Mouse (Mus musculus): ENCODE data around the gene Rfc3. TPM values are rescaled to one million over a fixed set of nuclear protein-coding genes. Genes with fewer than 3 reads are reported as not detected.
"Not testable (repeated sequence)": the region's sequence is repeated elsewhere in the genome, so short reads cannot be mapped to it uniquely, and the experiment has no call there.

Gene Rfc3
- polyA plus RNA-seq (2012; rRNA removed), result 9.6 and 10.9 TPM in 2 replicates

DNA sequence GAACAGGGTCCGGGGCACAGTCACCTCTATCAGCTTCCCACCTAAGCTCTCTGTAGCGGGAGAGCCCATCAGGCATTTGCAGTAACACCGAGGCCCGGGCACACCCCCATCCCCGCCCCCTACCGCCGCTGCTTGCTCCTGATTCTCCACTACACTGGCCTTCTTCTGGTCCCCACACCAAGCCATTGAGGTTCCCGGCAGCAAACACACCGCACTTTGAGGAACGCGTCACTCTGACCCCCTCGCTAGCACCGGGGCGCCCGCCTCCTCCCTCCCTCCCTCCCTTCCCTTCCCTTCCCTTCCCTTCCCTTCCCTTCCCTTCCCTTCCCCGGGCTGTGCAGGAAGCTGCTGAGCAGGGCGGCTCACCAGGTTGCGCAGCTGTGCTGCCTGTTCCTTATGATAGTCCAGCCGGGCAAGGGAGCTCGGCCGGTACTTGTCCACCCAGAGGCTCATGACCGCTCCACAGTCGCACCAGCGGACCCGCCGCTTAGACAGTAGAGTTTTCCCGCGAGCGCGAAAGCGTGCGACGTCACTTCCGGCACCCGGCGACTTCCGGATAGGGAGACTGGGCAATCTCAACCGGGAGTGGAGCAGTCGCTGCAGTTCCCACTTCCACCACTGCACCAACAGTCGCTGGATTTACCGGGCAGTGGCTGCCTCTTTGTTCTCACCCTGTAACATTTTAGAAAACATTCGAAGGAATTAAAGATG lies at the start of gene Rfc3:
TSS of gene Rfc3 (minus strand) at position 543 of the 711 bp plus-strand sequence.
- no peaks in the 10 kb centered on the region for H3K4me1 ChIP-seq (ENCODE audit: control insufficient read depth, insufficient read depth, low read length)
- H3K36me3 ChIP-seq (ENCODE audit: control insufficient read depth, insufficient read depth, low read length), result no peaks in the 10 kb centered on the region
- peak; percentile 70 for TF ChIP-seq POLR2A (IDR thresholded peaks at IDR 0.05; ENCODE audit: control insufficient read depth, low read depth, low read length)
- TF ChIP-seq CTCF (IDR thresholded peaks at IDR 0.05; ENCODE audit: control insufficient read depth, insufficient read depth, insufficient replicate concordance, low read depth, low read length), result peak; percentile 52; the same call in 1 of the 2 replicates
- peak within 1 kb of the TSS; percentile 63; the same call in 1 of the 2 replicates for H3K27ac ChIP-seq (ENCODE audit: control insufficient read depth, insufficient read depth, low read depth, low read length)
- H3K4me3 ChIP-seq (ENCODE audit: control insufficient read depth, low read depth, low read length), result peak within 1 kb of the TSS; percentile 92
- no peaks in the 10 kb centered on the region for H3K27me3 ChIP-seq (ENCODE audit: control insufficient read depth, insufficient read depth, low read length)

DNA sequence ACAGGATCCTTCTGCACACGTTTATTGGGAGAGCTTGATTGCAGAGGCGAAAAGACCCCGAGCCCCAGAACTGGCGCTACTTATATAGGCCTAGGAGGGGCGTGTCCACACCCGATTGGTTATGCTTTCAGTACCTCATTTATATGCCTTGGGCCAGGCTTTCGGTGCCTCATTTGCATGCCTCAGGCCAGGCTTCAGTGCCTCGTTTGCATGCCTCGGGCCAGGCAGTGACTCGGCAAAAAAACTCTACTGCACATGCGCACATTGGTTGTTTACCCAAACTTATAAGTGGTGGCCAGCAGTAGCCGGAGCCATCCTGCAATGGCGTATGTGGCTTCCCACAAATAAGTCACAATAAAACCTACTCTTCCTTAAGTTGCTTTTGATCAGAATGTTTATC lies 42.6 kb upstream of the Rfc3 start:
- not testable (repeated sequence) for H3K27ac ChIP-seq (ENCODE audit: control insufficient read depth, insufficient read depth, low read depth, low read length); H3K27me3 ChIP-seq (ENCODE audit: control insufficient read depth, insufficient read depth, low read length); H3K36me3 ChIP-seq (ENCODE audit: control insufficient read depth, insufficient read depth, low read length); H3K4me1 ChIP-seq (ENCODE audit: control insufficient read depth, insufficient read depth, low read length); H3K4me3 ChIP-seq (ENCODE audit: control insufficient read depth, low read depth, low read length)

GRCm38 (mm10) chr5:151686606-151687525 lies 35.8 kb upstream of the Rfc3 start:
- Histone ChIP-seq H3K4me1 (ENCODE audit: control insufficient read depth, insufficient read depth, low read length) (no peaks in the 10 kb centered on the region), H3K36me3 (ENCODE audit: control insufficient read depth, insufficient read depth, low read length) (no peaks in the 10 kb centered on the region), H3K27ac (ENCODE audit: control insufficient read depth, insufficient read depth, low read depth, low read length) (no peak overlapping the region), H3K4me3 (ENCODE audit: control insufficient read depth, low read depth, low read length) (no peak overlapping the region), H3K27me3 (ENCODE audit: control insufficient read depth, insufficient read depth, low read length) (no peaks in the 10 kb centered on the region)
- TF ChIP-seq POLR2A (IDR thresholded peaks at IDR 0.05; ENCODE audit: control insufficient read depth, low read depth, low read length) (no peak), CTCF (IDR thresholded peaks at IDR 0.05; ENCODE audit: control insufficient read depth, insufficient read depth, insufficient replicate concordance, low read depth, low read length) (peak; percentile 50; the same call in 1 of the 2 replicates)

DNA sequence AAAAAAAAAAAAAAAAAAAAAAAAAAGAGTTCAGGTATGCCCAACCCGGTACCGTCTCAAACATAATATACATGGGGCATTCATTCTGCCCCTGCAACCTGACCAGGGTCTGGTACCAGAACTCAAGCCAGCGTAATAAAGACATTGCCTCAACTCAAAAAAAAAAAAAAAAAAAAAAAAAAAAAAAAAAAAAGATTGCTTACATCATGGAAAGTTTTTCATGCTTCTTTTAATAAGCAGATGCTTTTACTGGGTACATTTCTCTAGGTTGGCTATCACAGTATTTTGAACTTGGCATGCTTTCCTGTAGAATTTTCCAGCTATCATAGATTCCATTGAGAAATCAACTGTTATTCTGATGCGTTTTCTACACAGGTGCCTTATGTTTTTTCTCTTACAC lies 11.2 kb upstream of the Rfc3 start:
- TF ChIP-seq CTCF (IDR thresholded peaks at IDR 0.05; ENCODE audit: control insufficient read depth, insufficient read depth, insufficient replicate concordance, low read depth, low read length), result no peak
- Histone ChIP-seq H3K27ac (ENCODE audit: control insufficient read depth, insufficient read depth, low read depth, low read length) (no peak overlapping the region), H3K4me1 (ENCODE audit: control insufficient read depth, insufficient read depth, low read length) (no peaks in the 10 kb centered on the region), H3K27me3 (ENCODE audit: control insufficient read depth, insufficient read depth, low read length) (no peaks in the 10 kb centered on the region), H3K4me3 (ENCODE audit: control insufficient read depth, low read depth, low read length) (no peak overlapping the region), H3K36me3 (ENCODE audit: control insufficient read depth, insufficient read depth, low read length) (no peaks in the 10 kb centered on the region)

DNA sequence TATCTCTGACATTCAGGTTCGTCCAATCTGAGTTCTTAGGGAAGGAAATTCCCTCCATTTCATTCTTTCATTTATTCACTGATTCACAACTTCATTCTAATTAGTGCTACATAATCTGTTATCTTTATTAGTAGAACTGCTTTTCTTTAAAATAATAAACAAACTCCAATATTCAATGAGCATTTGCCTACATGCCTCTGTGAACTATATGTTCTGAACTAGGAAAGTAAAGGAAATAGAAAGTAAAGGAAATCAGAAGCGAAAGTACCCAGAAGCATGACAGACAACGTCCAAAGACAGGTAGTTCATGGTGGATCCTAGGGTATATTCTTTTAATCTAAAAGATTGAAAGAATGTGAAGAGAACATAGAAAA lies 356 bp upstream of the Rfc3 start:
- Histone ChIP-seq H3K4me3 (ENCODE audit: control insufficient read depth, low read depth, low read length) (peak overlapping the region; percentile 92), H3K4me1 (ENCODE audit: control insufficient read depth, insufficient read depth, low read length) (no peaks in the 10 kb centered on the region), H3K27ac (ENCODE audit: control insufficient read depth, insufficient read depth, low read depth, low read length) (peak overlapping the region; percentile 63; the same call in 1 of the 2 replicates), H3K27me3 (ENCODE audit: control insufficient read depth, insufficient read depth, low read length) (no peaks in the 10 kb centered on the region), H3K36me3 (ENCODE audit: control insufficient read depth, insufficient read depth, low read length) (no peaks in the 10 kb centered on the region)
- TF ChIP-seq CTCF (IDR thresholded peaks at IDR 0.05; ENCODE audit: control insufficient read depth, insufficient read depth, insufficient replicate concordance, low read depth, low read length) (no peak), POLR2A (IDR thresholded peaks at IDR 0.05; ENCODE audit: control insufficient read depth, low read depth, low read length) (no peak)

GRCm38 (mm10) chr5:151644845-151645244 lies 6.2 kb downstream of the Rfc3 start:
- Histone ChIP-seq H3K4me1 (ENCODE audit: control insufficient read depth, insufficient read depth, low read length) (no peaks in the 10 kb centered on the region), H3K36me3 (ENCODE audit: control insufficient read depth, insufficient read depth, low read length) (no peaks in the 10 kb centered on the region; the same call in none of the 2 replicates), H3K27ac (ENCODE audit: control insufficient read depth, insufficient read depth, low read depth, low read length) (no peak overlapping the region), H3K27me3 (ENCODE audit: control insufficient read depth, insufficient read depth, low read length) (no peaks in the 10 kb centered on the region), H3K4me3 (ENCODE audit: control insufficient read depth, low read depth, low read length) (no peak overlapping the region)
- TF ChIP-seq CTCF (IDR thresholded peaks at IDR 0.05; ENCODE audit: control insufficient read depth, insufficient read depth, insufficient replicate concordance, low read depth, low read length) (peak; percentile 75; the same call in 1 of the 2 replicates), POLR2A (IDR thresholded peaks at IDR 0.05; ENCODE audit: control insufficient read depth, low read depth, low read length) (no peak)

GRCm38 (mm10) chr5:151642867-151643266 lies 8.2 kb downstream of the Rfc3 start:
- Histone ChIP-seq H3K27ac (ENCODE audit: control insufficient read depth, insufficient read depth, low read depth, low read length) (no peak overlapping the region), H3K36me3 (ENCODE audit: control insufficient read depth, insufficient read depth, low read length) (no peaks in the 10 kb centered on the region; the same call in none of the 2 replicates), H3K4me1 (ENCODE audit: control insufficient read depth, insufficient read depth, low read length) (no peaks in the 10 kb centered on the region), H3K4me3 (ENCODE audit: control insufficient read depth, low read depth, low read length) (no peak overlapping the region), H3K27me3 (ENCODE audit: control insufficient read depth, insufficient read depth, low read length) (no peaks in the 10 kb centered on the region)
- TF ChIP-seq CTCF (IDR thresholded peaks at IDR 0.05; ENCODE audit: control insufficient read depth, insufficient read depth, insufficient replicate concordance, low read depth, low read length), result no peak
- TF ChIP-seq POLR2A (IDR thresholded peaks at IDR 0.05; ENCODE audit: control insufficient read depth, low read depth, low read length), result no peak
